Mouse (Mus musculus): ENCODE data around the gene Sh3kbp1.

GRCm38 (mm10) chrX:159898110-159898509 is 271.0 kb downstream of the Sh3kbp1 start:
- TF ChIP-seq SIN3A (IDR thresholded peaks at IDR 0.05; ENCODE audit: low read length): no peak
- TF ChIP-seq GATA1 (IDR thresholded peaks at IDR 0.05; ENCODE audit: low read depth, low read length): no peak
- TF ChIP-seq CTCF (IDR thresholded peaks at IDR 0.05 in 2 of 3, conservative IDR thresholded peaks at IDR 0.05 in 1 of 3; ENCODE audit: control insufficient read depth in 1 of 3, insufficient read depth in 1 of 3, low read depth in 2 of 3, low read length in 3 of 3, poor library complexity in 1 of 3, severe bottlenecking in 1 of 3): no peak
- TF ChIP-seq CHD1 (IDR thresholded peaks at IDR 0.05; ENCODE audit: low read depth, low read length): no peak
- TF ChIP-seq ETS1 (IDR thresholded peaks at IDR 0.05; ENCODE audit: low read depth, low read length): no peak
- no peak for TF ChIP-seq MAZ (IDR thresholded peaks at IDR 0.05; ENCODE audit: low read depth, low read length)
- no peak for TF ChIP-seq POLR2A (IDR thresholded peaks at IDR 0.05; ENCODE audit: control insufficient read depth in 1 of 2, insufficient read depth in 1 of 2, low read depth in 1 of 2, low read length in 2 of 2, poor library complexity in 1 of 2)
- no peak for TF ChIP-seq RAD21 (IDR thresholded peaks at IDR 0.05; ENCODE audit: low read depth, low read length)
- no peak for TF ChIP-seq MAFK (IDR thresholded peaks at IDR 0.05; ENCODE audit: borderline replicate concordance, low read depth, low read length)
- no peak for TF ChIP-seq ELF1 (IDR thresholded peaks at IDR 0.05; ENCODE audit: low read depth, low read length)
- no peak for TF ChIP-seq EP300 (IDR thresholded peaks at IDR 0.05; ENCODE audit: low read depth in 1 of 2, low read length in 2 of 2)
- TF ChIP-seq TAL1 (IDR thresholded peaks at IDR 0.05; ENCODE audit: low read length): no peak
- TF ChIP-seq POLR2AphosphoS2 (IDR thresholded peaks at IDR 0.05; ENCODE audit: low read length): no peak
